Mouse (Mus musculus): Measurements from ENCODE around the gene Hkdc1. TPM values are rescaled to one million over a fixed set of nuclear protein-coding genes. Genes with fewer than 3 reads are reported as not detected.

The Hkdc1 gene
- polyA plus RNA-seq, 1 experiment, result 0.04 TPM

- no peaks in the 10 kb centered on the region for H3K27me3 ChIP-seq (ENCODE audit: control insufficient read depth, insufficient read depth, low read length)
- H3K4me3 ChIP-seq (ENCODE audit: extremely low read depth, insufficient read depth, insufficient read length), result no peak overlapping the region
- TF ChIP-seq POLR2A (IDR thresholded peaks at IDR 0.05; ENCODE audit: low read depth, low read length) (no peak), CTCF (IDR thresholded peaks at IDR 0.05; ENCODE audit: extremely low read depth, insufficient read depth, insufficient read length, insufficient replicate concordance) (0 out of 2 replicates have a peak, but pooled peaks have one; percentile 0)
Observed at GRCm38 (mm10) chr10:62380936-62381335, 41.4 kb downstream of the Hkdc1 start.

GRCm38 (mm10) chr10:62379808-62380207 is 42.5 kb downstream of the Hkdc1 start, which contains the start of gene Hk1:
Gene Hk1, minus strand, starts transcription at chr10:62379908.
- TF ChIP-seq CTCF (IDR thresholded peaks at IDR 0.05; ENCODE audit: extremely low read depth, insufficient read depth, insufficient read length, insufficient replicate concordance) (no peak), POLR2A (IDR thresholded peaks at IDR 0.05; ENCODE audit: low read depth, low read length) (no peak)
- Histone ChIP-seq H3K36me3 (ENCODE audit: control insufficient read depth, insufficient read depth, low read length) (no peaks in the 10 kb centered on the region), H3K4me1 (ENCODE audit: control insufficient read depth, insufficient read depth, insufficient read length) (no peaks in the 10 kb centered on the region), H3K27ac (ENCODE audit: insufficient read depth, low read length) (no peak within 1 kb of the TSS), H3K27me3 (ENCODE audit: control insufficient read depth, insufficient read depth, low read length) (no peaks in the 10 kb centered on the region), H3K4me3 (ENCODE audit: extremely low read depth, insufficient read depth, insufficient read length) (no peak within 1 kb of the TSS)
- DNase-seq (ENCODE audit: low read depth in 1 of 2, low spot score in 2 of 2), result no peak
- 93% methylated on average over 1 of the region's 1 CpGs for WGBS

More at GRCm38 (mm10) chr10:62380936-62381335, 41.4 kb downstream of the Hkdc1 start:
- Histone ChIP-seq H3K27ac (ENCODE audit: insufficient read depth, low read length) (no peak overlapping the region), H3K36me3 (ENCODE audit: control insufficient read depth, insufficient read depth, low read length) (no peaks in the 10 kb centered on the region), H3K4me1 (ENCODE audit: control insufficient read depth, insufficient read depth, insufficient read length) (no peaks in the 10 kb centered on the region)
- no peak for DNase-seq (ENCODE audit: low read depth in 1 of 2, low spot score in 2 of 2)

GRCm38 (mm10) chr10:62358827-62359226 is 63.5 kb downstream of the Hkdc1 start:
- Histone ChIP-seq H3K4me1 (ENCODE audit: control insufficient read depth, insufficient read depth, insufficient read length) (no peaks in the 10 kb centered on the region), H3K4me3 (ENCODE audit: extremely low read depth, insufficient read depth, insufficient read length) (no peak overlapping the region), H3K27ac (ENCODE audit: insufficient read depth, low read length) (no peak overlapping the region), H3K27me3 (ENCODE audit: control insufficient read depth, insufficient read depth, low read length) (no peaks in the 10 kb centered on the region), H3K36me3 (ENCODE audit: control insufficient read depth, insufficient read depth, low read length) (no peaks in the 10 kb centered on the region)
- no peak for TF ChIP-seq POLR2A (IDR thresholded peaks at IDR 0.05; ENCODE audit: low read depth, low read length)
- TF ChIP-seq CTCF (IDR thresholded peaks at IDR 0.05; ENCODE audit: extremely low read depth, insufficient read depth, insufficient read length, insufficient replicate concordance), result peak; percentile 4; the same call in 1 of the 2 replicates
- DNase-seq (ENCODE audit: low read depth in 1 of 2, low spot score in 2 of 2), result no peak
- 87% methylated on average over 7 of the region's 7 CpGs for WGBS

GRCm38 (mm10) chr10:62356105-62356730 is 66.1 kb downstream of the Hkdc1 start:
- no peaks in the 10 kb centered on the region for H3K4me1 ChIP-seq (ENCODE audit: control insufficient read depth, insufficient read depth, insufficient read length)
- no peaks in the 10 kb centered on the region for H3K27me3 ChIP-seq (ENCODE audit: control insufficient read depth, insufficient read depth, low read length)
- H3K4me3 ChIP-seq (ENCODE audit: extremely low read depth, insufficient read depth, insufficient read length), result no peak overlapping the region
- 83% methylated on average over 17 of the region's 17 CpGs for WGBS
- DNase-seq (ENCODE audit: low read depth in 1 of 2, low spot score in 2 of 2), result no peak
- TF ChIP-seq CTCF (IDR thresholded peaks at IDR 0.05; ENCODE audit: extremely low read depth, insufficient read depth, insufficient read length, insufficient replicate concordance), result no peak
- no peak for TF ChIP-seq POLR2A (IDR thresholded peaks at IDR 0.05; ENCODE audit: low read depth, low read length)
- H3K36me3 ChIP-seq (ENCODE audit: control insufficient read depth, insufficient read depth, low read length), result no peaks in the 10 kb centered on the region
- no peak overlapping the region for H3K27ac ChIP-seq (ENCODE audit: insufficient read depth, low read length)

GRCm38 (mm10) chr10:62345147-62345546 is 77.1 kb downstream of the Hkdc1 start:
- no peak overlapping the region for H3K4me3 ChIP-seq (ENCODE audit: extremely low read depth, insufficient read depth, insufficient read length)
- TF ChIP-seq CTCF (IDR thresholded peaks at IDR 0.05; ENCODE audit: extremely low read depth, insufficient read depth, insufficient read length, insufficient replicate concordance), result no peak
- no peak for TF ChIP-seq POLR2A (IDR thresholded peaks at IDR 0.05; ENCODE audit: low read depth, low read length)
- H3K27me3 ChIP-seq (ENCODE audit: control insufficient read depth, insufficient read depth, low read length), result no peaks in the 10 kb centered on the region
- no peak for DNase-seq (ENCODE audit: low read depth in 1 of 2, low spot score in 2 of 2)
- WGBS, result 77% methylated on average over 5 of the region's 5 CpGs
- H3K4me1 ChIP-seq (ENCODE audit: control insufficient read depth, insufficient read depth, insufficient read length), result peaks cover 4% of the 10 kb centered on the region; the same call in 1 of the 2 replicates
- H3K36me3 ChIP-seq (ENCODE audit: control insufficient read depth, insufficient read depth, low read length), result no peaks in the 10 kb centered on the region
- H3K27ac ChIP-seq (ENCODE audit: insufficient read depth, low read length), result no peak overlapping the region

GRCm38 (mm10) chr10:62344004-62344752 is 78.1 kb downstream of the Hkdc1 start:
- 87% methylated on average over 9 of the region's 9 CpGs for WGBS
- DNase-seq (ENCODE audit: low read depth in 1 of 2, low spot score in 2 of 2), result no peak
- Histone ChIP-seq H3K36me3 (ENCODE audit: control insufficient read depth, insufficient read depth, low read length) (no peaks in the 10 kb centered on the region), H3K27ac (ENCODE audit: insufficient read depth, low read length) (no peak overlapping the region), H3K27me3 (ENCODE audit: control insufficient read depth, insufficient read depth, low read length) (no peaks in the 10 kb centered on the region), H3K4me3 (ENCODE audit: extremely low read depth, insufficient read depth, insufficient read length) (no peak overlapping the region), H3K4me1 (ENCODE audit: control insufficient read depth, insufficient read depth, insufficient read length) (peaks cover 4% of the 10 kb centered on the region; the same call in 1 of the 2 replicates)
- no peak for TF ChIP-seq POLR2A (IDR thresholded peaks at IDR 0.05; ENCODE audit: low read depth, low read length)
- no peak for TF ChIP-seq CTCF (IDR thresholded peaks at IDR 0.05; ENCODE audit: extremely low read depth, insufficient read depth, insufficient read length, insufficient replicate concordance)

All from spleen, adult 2 months (tissue).